Mouse (Mus musculus): ENCODE results near the gene Zbtb8b. TPM values are rescaled to one million over a fixed set of nuclear protein-coding genes. Genes with fewer than 3 reads are reported as not detected.

Zbtb8b gene
- 0.04 and 0.50 TPM in 2 replicates for polyA plus RNA-seq (2012; rRNA removed; ENCODE audit: low replicate concordance)

GRCm38 (mm10) chr4:129440340-129441063, at the start of gene Zbtb8b:
Gene Zbtb8b, minus strand, starts transcription at chr4:129440853.

DNA sequence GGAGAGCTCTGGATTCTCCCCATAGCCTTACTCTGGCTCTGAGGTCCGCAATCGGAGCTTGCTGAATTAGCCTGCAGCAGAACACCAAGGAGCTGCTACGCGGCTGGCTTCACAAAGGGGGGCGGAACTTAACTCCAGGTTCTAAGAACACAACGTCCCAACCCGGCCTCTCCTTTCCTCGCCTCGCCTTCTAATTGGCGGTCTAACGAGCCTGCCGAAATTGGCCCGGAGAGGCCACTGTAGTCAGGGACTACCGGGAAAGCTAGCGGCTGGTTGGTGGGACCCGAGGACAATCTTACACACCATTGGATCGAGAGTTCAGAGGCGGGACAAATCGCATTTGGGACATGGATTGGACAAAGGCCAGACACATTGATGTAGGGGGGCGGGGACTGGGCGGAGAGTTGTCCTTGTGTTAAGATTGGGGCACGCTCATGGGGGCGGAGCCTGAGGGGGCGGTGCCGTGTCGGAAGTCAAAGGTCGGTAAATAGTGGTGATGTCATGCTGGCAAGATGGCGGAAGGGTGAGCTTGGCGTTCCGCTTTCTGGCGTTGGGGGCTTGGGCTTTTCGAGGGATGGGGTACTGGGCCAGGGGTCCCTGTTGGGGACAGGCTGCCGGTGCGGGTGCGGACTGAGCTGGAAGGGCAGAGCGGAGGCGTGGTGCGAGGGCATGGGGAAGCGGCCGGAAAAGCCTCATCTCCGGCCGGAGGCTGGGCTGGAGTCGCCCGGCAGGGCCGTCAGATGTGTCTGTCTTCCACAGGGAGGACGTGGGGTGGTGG, 20.7 kb upstream of the Zbtb8b start, which contains the start of gene Bsdc1:
TSS of gene Bsdc1 (plus strand) at position 399 of the 778 bp plus-strand sequence.

GRCm38 (mm10) chr4:129377601-129378390, 62.9 kb downstream of the Zbtb8b start, which contains the start of gene Zbtb8a:
Gene Zbtb8a, minus strand, starts transcription at chr4:129378116.

Other genes with a start within 250 kb of the Zbtb8b start
- 7.6 and 26.2 TPM in 2 replicates for gene C77080, start 179.4 kb downstream of the Zbtb8b start, polyA plus RNA-seq (2012; rRNA removed; ENCODE audit: low replicate concordance)
- 2.8 and 8.7 TPM in 2 replicates for gene Sync, start 153.2 kb downstream of the Zbtb8b start, polyA plus RNA-seq (2012; rRNA removed; ENCODE audit: low replicate concordance)
- 33.2 and 50.9 TPM in 2 replicates for gene Rbbp4, start 105.5 kb downstream of the Zbtb8b start, polyA plus RNA-seq (2012; rRNA removed; ENCODE audit: low replicate concordance)
- 20.9 and 27.8 TPM in 2 replicates for gene Zbtb8os, start 105.2 kb downstream of the Zbtb8b start, polyA plus RNA-seq (2012; rRNA removed; ENCODE audit: low replicate concordance)
- gene Zbtb8a, start 62.7 kb downstream of the Zbtb8b start, polyA plus RNA-seq (2012; rRNA removed; ENCODE audit: low replicate concordance): 8.4 and 16.5 TPM in 2 replicates
- 25.8 and 29.3 TPM in 2 replicates for gene Bsdc1, start 20.7 kb upstream of the Zbtb8b start, polyA plus RNA-seq (2012; rRNA removed; ENCODE audit: low replicate concordance)
- not detected in 2 replicates for gene Tssk3, start 50.2 kb upstream of the Zbtb8b start, polyA plus RNA-seq (2012; rRNA removed; ENCODE audit: low replicate concordance)
- not detected in 2 replicates for gene Fam229a, start 50.3 kb upstream of the Zbtb8b start, polyA plus RNA-seq (2012; rRNA removed; ENCODE audit: low replicate concordance)
- 9.7 and 138 TPM in 2 replicates for gene Marcksl1, start 72.7 kb upstream of the Zbtb8b start, polyA plus RNA-seq (2012; rRNA removed; ENCODE audit: low replicate concordance)
- 74.8 and 88.0 TPM in 2 replicates for gene Hdac1, start 101.9 kb upstream of the Zbtb8b start, polyA plus RNA-seq (2012; rRNA removed; ENCODE audit: low replicate concordance)
- 3.9 and 14.2 TPM in 2 replicates for gene Lck, start 132.8 kb upstream of the Zbtb8b start, polyA plus RNA-seq (2012; rRNA removed; ENCODE audit: low replicate concordance)
- gene Fam167b, start 137.7 kb upstream of the Zbtb8b start, polyA plus RNA-seq (2012; rRNA removed; ENCODE audit: low replicate concordance): 5.5 and 9.6 TPM in 2 replicates
- gene Eif3i, start 159.8 kb upstream of the Zbtb8b start, polyA plus RNA-seq (2012; rRNA removed; ENCODE audit: low replicate concordance): 288 and 471 TPM in 2 replicates
- 175 and 198 TPM in 2 replicates for gene Tmem234, start 159.8 kb upstream of the Zbtb8b start, polyA plus RNA-seq (2012; rRNA removed; ENCODE audit: low replicate concordance)
- gene Dcdc2b, start 173.4 kb upstream of the Zbtb8b start, polyA plus RNA-seq (2012; rRNA removed; ENCODE audit: low replicate concordance): 3.5 and 5.3 TPM in 2 replicates
- 42.7 and 47.4 TPM in 2 replicates for gene Iqcc, start 178.2 kb upstream of the Zbtb8b start, polyA plus RNA-seq (2012; rRNA removed; ENCODE audit: low replicate concordance)
- 29.9 and 47.1 TPM in 2 replicates for gene Ccdc28b, start 183.1 kb upstream of the Zbtb8b start, polyA plus RNA-seq (2012; rRNA removed; ENCODE audit: low replicate concordance)
- 29.3 and 49.8 TPM in 2 replicates for gene Txlna, start 200.2 kb upstream of the Zbtb8b start, polyA plus RNA-seq (2012; rRNA removed; ENCODE audit: low replicate concordance)
- gene Kpna6, start 231.9 kb upstream of the Zbtb8b start, polyA plus RNA-seq (2012; rRNA removed; ENCODE audit: low replicate concordance): 45.3 and 52.7 TPM in 2 replicates